Mouse (Mus musculus) liver, adult 2 months (tissue): ENCODE measurements around the gene Adgra1.

ENCODE experiments used
- CTCF ChIP-seq: fragments of 200-500 bp; IDR thresholded peaks from 2 replicates; pipeline ENCODE4 v1.5.1; 2011; ENCODE audit warnings: low read depth, low read length, control low read depth
- POLR2A ChIP-seq: fragments of 200-500 bp; IDR thresholded peaks from 2 replicates; pipeline ENCODE4 v1.6.1; 2011; ENCODE audit warnings: low read length, control low read depth; ENCODE audit not compliant: insufficient read depth; ENCODE audit errors: extremely low read depth

DNA sequence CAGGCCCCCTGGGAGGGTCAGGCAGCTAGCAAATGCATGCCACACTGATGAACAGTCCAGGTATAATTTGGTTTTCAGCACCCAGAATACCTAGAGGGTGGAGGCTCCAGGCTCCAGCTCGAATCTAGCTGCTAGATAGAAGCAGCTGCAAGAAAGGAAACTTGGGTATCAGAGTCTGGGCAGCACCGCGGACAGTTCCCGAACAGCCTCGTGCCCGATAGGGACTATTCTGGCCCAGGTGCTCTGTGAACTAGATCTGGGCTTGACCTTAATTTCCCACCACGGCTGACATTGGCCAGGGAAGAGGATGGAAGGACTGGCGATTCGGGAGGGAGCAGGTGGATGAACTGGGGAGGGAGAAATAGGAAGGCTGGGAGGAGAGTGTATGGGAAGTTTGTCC lies 6.3 kb upstream of the Adgra1 start:
- TF ChIP-seq CTCF (no peak), POLR2A (no peak)
